Mouse (Mus musculus) forelimb bud, embryonic 11.5 days (tissue): Measurements from ENCODE around the gene Ccr10.
A peak's percentile ranks its signal among the peaks of the same experiment; 100 is the strongest.

Experiments
- DNase-seq: peaks from one replicate; pipeline ENCODE4 v3.0.0-alpha.2; 2012; ENCODE audit warnings: low read depth, low spot score

The Ccr10 gene

DNA sequence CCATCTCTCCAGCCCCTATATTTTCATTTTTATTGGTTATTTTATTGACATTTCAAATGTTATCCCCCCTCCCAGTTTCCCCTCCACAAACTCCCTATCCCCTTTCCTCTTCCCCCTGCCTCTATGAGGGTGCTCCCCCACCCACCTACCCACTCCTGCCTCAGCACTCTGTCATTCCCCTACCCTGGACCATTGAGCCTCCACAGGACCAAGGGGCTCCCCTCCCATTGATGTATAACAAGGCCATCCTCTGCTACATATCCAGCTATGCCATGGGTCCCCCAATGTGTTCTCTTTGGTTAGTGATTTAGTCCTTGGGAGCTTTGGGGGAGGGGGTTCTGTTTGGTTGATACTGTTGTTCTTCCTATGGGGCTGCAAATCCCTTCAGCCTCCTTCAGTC, 20.6 kb downstream of the Ccr10 start:
- DNase-seq, result no peak

DNA sequence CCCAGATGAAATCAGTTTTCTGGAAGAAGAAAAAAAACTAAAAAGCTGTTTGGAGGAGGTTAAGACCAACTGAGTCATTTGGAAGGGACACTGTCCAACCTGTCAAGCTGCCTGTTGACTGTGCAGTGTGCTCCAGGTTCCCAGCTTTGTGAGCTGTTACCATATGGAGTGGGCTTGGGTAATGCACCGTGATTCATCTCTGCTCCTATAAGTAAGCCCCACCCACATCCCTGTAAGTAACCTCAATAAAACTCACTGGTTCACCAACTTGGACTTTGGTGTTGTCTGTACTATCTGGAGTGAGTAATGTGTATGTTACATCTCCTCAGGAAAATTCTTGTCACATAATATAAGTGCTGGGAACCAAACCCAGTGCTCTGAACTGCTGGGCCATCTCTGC, 22.4 kb downstream of the Ccr10 start:
- no peak for DNase-seq

DNA sequence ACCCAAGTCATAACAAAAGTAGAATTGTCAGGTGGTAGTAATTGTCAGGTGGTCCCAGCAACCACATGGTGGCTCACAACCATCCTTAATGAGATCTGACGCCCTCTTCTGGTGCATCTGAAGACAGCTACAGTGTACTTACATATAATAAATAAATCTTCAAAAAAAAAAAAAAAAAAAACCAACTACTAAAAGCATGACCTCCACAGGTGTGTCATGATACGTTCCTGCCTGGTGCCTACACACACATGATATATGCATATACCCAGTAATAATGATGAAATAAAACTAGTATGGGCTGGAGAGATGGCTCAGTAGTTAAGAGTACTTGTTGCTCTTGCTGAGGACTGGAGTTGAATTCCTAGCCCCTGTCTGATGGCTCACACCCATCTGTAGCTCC, 24.2 kb downstream of the Ccr10 start:
- DNase-seq, result no peak

DNA sequence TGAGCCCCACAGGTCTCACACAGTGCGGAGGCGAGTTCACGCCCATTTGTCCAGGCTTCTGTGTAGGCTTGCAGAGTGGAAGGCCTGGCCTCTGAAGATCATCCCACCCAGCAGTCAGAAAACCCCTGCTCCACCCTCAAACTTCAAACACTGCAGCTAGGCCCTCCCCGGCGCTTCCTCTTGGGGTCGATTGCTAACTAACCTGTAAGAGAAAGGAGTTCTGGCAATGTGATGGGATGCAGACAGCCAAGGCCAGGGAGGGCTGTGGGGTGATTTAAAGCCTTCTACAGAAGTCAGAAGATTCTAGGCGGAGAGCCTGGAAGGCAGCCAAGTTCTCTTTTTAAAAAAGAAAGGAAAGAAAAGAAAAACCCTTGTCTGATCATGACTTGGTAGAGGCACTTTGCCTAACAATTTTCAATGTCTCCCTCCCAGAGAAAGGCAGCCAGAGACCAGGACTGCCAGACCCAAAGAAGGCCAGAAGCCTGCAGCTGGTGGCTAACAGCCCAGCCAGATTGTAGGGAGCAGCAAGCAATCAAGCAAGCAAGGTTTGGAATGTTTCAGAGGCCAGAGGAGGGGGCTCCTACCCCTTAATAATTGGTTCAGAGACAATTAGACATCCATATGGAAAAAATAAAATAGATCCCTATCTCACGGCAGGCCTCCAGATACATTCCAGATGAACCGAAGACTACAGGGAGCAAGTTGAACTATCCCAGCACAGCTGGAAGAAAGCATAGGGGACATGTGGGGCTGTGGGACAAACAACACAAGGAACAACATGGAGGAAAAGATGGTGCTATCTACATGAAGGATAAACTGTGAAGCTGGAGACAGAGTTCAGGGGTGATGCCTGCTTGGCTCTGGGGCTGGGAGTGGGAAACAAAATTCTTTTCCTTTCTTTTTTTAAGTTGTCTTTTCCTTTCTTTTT, 25.8 kb downstream of the Ccr10 start:
- no peak for DNase-seq

DNA sequence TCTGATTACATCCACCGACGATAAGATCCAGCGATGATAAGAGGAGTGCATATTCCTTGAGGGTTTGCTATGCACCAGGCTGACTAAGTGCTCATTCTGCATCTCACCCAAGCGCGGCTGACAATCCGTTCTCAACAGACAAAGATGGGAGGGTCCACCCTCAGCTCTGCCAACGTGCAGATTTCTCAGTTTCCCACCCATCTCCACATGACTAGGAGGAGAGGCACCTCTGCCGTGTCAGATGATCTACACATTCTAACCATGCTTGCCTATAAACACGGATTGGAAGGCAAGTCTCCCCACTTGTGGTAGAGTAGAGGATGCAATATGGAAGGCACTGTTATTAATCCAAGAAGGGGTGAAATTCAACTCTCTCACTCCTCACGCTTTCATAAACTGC, 26.5 kb downstream of the Ccr10 start:
- no peak for DNase-seq

DNA sequence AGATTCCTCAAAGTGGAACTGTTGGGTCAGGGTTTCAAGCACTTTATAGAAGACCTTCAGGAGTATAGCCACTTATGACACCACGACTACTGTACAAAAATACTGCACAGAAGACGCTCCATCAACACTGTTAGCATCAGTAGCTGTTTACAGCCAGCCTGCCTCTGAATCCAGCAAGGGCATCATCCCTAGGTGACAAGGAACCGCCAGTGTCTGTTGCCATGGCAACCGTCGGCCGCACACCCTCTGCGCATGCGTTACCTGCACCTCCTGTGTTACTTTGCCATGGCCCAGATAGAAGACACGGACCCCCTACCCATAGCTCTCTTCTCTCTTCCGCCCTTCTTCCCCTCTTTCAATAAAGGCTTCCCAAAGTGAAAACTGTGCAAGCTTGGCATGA, 28.9 kb downstream of the Ccr10 start:
- DNase-seq, result no peak

DNA sequence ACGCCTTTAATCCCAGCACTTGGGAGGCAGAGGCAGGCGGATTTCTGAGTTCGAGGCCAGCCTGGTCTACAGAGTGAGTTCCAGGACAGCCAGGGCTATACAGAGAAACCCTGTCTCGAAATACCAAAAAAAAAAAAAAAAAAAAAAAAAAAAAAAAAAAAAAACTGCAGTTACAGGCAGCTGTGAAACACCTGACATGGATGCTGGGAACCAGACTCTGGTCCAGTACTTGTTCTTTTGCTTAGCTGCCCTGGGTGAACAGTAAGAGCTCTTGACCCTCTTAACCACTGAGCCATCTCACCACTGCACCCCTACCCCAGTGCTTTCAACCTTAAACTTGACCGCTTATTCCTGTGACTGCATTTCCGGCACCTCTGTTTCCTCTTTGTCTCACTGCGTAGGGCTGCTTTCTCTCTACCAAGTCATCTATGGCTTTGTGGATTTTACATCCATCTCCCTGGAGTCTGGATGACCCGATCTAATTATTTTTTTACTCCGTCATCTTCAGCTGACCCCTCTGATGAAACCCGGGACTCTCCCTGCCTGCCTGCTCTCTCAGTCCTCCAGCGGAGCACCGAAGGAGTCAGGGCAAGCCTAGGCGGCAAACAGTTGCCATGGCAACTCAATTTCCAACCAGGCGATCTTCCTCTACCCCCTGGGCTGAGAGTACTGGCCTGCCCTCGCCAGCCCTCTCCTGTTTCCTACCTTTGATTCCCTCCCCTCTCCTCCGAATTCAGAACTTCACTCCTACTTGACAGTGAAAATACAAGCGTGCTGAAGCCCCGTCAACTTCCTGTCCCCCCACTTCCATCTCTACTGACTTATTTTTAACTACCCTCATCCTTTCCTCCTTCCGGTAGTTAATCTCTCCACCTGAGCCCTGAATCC, 31.7 kb downstream of the Ccr10 start:
- DNase-seq, result peak; percentile 76

DNA sequence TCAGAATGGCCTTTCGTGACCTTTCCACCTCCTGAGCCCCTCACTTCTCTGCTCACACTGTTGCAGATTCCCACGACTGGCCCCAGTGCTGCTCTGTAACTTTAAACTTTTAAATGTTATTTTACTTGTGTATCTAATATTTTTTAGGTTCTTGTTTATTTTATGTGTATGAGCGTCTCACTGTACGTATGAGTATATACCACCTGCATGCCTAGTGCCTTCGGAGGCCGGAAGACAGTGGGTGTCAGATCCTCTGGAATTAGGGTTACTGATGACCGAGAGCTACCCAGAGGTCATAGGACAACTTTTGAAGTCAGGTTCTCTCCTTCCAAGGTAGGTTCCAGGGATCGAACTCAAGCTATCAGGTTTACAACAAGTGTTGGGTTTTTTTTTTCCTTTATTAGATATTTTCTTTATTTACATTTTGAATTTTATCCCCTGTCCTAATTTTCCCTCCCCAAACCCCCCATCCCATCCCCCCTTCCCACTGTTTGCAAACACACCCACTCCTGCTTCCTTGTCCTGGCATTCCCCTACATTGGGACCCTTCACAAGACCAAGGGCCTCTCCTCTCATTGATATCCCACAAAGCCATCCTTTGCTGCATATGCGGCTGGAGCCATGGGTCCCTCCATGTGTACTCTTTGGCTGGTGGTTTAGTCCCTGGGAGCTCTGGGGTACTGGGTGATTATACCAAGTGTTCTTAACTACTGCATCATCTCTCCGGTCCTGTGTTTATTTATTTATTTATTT, 32.9 kb downstream of the Ccr10 start:
- no peak for DNase-seq

DNA sequence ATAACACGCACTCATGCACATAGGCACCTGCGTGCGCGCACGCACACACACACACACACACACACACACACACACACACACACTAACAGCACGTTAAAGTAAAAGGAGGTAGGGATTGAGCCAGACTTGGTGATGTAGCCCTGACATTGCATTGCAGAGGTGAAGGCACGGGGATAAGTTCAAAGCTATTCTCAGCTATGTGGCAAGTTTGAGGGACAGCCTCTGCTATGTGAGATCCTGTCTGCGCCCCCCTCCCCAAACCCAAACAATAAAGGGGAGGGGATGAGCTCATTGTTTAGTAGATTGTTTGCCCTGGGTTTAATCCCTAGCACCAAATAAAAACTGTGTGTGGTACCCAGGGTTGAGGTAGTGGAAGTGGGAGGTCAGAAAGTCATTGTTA, 34.2 kb downstream of the Ccr10 start:
- DNase-seq, result no peak

DNA sequence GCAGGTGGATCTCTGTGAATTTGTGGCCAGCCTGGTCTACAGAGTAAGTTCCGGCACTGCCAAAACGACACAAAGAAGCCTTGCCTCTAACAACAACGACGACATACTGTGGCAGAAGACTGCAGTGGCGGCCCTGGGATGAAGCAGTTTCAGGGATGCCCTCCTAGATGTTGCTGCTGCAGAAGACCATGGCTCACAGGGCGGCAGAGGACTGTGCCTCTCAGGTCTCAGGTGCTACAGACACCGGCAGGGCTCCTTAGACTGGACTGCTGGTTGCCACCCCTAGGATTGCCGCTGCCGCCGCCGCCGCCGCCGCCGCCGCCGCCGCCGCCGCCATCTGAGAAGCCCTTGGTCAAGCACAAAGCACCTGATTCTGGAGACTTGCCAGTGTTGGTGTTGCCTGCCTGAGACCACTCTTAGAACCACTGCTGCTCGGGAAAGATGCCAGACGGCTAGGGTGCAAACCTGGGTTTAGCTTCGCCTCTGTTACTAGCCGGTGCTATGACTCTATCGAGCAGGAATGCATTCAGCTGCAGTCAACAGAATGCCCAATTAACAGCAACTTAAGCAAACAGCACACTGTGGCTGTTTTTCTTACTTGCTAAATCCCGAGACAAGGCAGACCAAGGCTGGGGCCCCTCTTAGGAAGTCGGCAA, 35.0 kb downstream of the Ccr10 start:
- no peak for DNase-seq

DNA sequence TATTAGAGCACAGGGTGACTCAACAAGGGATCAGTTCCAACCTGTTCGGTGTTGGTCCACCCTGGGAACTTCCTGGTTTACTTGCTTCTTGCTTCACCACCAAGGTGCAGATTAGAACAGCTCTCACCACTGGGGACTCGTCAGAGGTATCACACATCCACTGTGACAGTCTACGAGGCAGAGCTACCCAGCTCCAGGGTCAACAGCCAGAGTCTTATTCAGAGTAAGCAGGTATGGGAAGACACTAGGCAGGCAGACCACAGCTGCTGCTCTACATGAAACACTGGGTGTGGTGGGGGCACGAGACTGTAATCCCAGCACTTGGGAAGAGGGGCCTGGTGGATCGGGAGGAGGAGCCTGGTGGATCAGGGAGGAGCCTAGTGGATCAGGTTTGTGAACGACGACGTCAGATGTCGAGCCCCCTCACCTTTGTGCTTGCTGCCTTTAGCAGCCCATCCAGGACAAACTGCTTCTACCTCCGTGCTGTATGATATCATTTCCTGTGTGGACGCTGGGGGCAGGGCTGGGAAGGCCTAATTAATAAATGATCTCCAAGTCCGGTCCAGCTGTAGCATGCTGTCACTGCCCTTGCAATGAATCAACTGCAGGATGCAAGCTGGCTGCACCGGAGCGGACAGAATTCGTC, 36.6 kb downstream of the Ccr10 start:
- no peak for DNase-seq

DNA sequence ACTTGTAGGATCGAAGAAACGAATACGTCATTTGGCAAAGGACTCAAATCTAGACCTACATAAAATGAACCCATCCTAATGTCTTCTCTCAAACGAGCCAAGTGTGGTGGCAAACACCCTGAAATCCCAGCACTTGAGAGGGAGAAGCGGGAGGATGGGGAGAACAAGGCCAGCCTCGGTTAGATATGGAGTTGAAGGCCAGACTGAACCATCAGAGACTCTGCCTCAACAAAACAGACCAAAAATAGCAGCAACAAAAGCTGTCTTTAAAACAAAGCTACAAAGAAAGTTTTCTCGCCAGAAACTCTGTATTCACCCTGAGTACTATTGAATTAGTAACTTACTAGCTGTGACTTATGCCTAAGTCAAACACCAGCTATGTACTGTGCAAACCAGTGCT, 38.2 kb downstream of the Ccr10 start:
- no peak for DNase-seq

DNA sequence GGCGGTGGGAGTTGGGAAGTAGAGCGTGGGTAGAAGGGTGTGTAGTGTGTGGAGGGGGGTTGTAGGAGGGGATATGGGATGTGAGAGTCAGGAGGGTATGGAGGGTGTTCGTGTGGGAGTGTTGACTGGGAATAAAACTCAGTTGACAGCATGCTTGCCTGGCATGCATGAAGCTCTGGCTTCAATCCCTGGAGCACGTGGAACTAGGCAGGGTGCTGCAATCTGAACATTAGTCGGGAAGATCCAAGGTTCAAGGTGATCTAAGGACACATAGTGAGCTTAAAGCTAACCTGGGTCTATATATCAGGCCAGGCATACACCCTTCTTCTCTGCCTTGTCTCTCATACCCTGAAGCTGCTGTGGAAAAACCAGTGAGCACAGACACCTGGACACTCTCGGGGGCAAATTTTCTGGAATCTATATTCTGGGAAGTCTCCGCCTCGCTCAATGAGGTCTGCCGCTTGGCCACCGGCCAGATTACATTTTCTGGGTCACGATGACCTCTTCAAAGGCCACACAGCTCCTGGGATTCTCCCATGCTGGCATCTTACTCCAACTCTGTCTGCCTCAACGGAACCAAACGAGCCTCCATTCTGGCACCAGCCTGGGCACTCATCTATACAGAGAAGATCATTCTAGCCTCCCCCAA, 40.9 kb downstream of the Ccr10 start:
- no peak for DNase-seq

DNA sequence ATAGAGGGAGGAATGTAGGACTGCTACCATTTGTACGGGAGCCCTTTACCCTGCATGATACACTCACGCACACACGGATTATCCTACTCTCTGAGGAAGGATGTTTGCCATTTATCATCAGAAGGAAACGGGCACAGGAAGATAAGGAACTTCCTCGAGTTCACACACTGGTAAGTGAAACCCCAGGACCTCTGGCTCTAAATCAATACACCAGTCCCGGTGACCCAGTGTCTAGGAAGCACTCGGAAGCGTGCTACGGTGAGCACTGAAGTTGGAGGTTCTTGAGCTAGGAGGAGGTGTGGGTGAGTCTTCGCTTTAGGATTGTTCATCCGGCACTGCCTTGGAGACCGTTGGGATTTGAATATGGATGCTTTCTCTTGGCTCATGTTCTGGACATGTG, 42.2 kb downstream of the Ccr10 start:
- no peak for DNase-seq

DNA sequence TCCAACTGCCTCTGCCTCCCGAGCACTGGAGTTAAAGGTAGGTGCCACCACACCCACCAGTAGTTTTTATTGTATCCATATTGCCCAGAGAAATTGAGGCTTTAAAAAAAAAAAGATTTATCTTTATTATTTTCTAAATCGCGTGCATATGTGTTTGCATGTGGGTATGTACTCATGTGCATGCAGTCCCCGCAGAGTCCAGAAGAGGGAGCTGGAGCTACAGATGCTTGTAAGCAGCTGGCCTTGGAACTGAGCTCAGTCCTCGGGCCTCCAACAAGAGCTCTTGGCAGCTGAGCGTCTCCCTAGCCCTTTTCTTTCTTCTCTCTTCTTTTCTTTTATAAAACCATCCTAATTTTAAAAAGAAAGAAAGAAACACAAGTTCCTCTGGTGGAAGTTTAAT, 43.5 kb downstream of the Ccr10 start:
- no peak for DNase-seq

DNA sequence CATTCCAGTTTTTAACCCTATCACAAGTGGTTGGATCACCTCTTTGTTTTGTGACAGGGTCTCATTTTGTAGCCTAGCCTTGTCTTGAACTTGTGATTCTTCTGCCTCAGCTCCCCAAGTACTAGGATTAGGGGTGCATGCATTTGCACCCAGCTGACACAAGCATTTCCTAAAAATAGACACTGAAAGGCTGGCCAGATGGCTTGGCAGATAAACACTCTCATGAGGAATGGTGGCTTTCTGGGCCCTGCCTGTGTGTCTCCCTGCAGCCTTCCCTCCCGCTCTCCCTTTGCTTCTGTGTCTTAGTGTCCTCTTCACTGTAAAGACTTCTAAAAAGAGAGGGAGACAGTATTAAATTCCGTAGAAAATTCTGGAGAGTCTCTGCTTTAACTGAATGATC, 44.1 kb downstream of the Ccr10 start:
- DNase-seq, result no peak

DNA sequence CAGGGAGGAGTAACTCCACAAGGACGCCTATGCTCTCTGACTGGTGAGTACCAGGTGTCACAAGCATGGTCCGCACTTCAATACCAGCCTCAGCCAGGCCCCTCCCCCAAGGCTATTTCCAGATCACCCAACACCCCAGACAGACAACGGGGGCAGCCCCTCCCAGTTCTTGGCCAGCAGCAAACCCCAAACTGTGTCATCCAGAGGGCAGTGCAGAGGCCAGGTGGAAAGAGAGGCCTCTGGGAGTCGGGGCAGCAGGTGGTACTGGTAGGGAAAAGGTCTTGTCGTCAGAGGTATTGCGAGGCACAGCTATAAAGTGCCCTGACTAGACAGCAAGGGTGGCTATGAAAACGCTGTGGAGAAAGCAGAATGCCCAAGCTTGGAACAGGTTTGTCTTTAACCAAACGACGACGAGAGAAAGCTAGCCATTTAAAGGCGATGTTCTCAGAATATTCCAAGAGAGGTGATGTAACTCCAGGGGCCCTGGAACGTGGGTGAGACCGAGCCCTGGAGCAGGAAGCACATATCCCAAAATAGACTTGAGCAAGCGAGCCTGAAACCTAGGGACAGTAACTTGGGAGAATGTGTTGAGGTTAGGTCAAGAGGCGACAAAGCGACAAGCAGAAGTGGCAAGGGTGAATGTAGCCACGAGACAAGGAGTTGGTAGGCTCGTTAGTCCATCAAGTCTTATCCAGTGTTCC, 45.0 kb downstream of the Ccr10 start:
- no peak for DNase-seq

DNA sequence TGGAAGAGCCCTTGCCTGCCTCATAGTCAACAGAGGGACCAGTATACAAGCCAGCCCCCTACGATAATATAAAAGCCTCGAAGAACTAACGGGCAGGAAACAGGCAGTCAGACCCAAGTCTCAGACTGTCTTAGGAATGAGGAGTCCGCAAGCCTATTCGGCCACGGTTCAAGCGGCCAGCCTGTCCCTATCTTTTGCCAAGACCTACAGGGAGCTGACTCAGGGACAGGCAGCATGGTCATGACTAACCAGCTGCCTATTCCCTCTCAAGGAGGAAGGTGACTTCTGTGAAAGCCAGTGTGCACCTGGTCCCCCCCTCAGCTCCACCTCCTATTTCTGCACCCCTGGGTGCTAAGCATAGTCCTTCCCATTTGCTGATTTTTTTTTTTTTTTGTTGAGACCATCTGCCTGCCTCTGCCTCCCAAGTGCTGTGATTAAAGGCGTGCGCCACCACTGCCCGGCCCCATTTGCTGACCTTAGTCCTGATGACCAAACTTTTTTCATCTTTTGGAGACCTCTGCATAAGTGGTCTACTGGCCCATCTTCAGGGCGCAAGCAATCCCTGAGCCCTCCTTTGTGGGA, 46.2 kb downstream of the Ccr10 start:
- DNase-seq, result no peak

DNA sequence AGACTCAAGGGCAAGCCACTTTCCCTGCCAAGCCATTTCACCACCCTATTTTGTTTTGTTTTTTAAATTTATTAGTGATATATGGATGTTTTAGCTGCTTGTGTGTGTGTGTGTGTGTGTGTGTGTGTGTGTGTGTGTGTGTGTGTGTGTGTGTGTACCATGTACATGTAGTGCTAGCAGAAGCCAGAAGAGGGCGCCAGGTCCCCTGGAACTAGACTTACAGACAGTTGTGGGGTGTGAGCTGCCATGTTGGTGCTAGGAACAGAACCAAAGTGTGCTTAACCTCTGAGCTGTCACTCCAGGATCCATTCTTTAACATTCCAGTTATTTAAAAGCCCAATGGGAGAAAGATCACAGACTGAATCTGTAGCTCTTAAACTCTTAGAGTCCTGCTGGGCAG, 48.2 kb downstream of the Ccr10 start:
- no peak for DNase-seq
